Mouse (Mus musculus) olfactory bulb, adult 2 months (tissue): ENCODE data around the gene Frrs1.

ENCODE experiments used
- CTCF ChIP-seq: fragments of 200-500 bp; IDR thresholded peaks from 2 replicates; pipeline ENCODE4 v1.5.1; 2012; ENCODE audit warnings: low read depth, mild to moderate bottlenecking, low read length, moderate library complexity; ENCODE audit not compliant: insufficient read depth
- POLR2A ChIP-seq: fragments of 200-500 bp; IDR thresholded peaks from 2 replicates; pipeline ENCODE4 v1.6.1; 2012; ENCODE audit warnings: mild to moderate bottlenecking, low read depth, low read length, moderate library complexity; ENCODE audit not compliant: insufficient read depth

DNA sequence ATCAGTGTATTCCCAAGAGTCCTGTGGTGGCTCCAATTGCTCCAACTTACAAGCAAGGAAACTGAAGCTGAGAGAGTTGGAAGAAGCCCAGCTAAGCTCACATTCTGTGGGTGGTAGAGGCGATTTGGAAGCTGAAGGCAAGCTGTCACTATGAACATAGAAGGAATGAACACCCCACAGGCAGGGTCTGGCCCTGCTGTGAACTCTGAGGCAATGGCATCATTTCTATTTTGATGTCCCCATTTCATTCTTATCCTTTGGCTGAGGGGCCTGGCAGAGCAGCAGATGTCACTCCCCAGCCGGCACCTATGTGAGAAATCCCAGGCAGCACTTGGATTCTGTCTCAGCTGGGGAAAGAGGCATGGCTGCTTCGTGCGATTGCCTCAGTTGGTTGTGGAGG, 84.2 kb downstream of the Frrs1 start:
- no peak for TF ChIP-seq CTCF
- no peak for TF ChIP-seq POLR2A
